Mouse (Mus musculus) hematopoietic multipotent progenitor cell, adult 10-12 weeks (in vitro differentiated cells): ENCODE data around the gene Olfr417. TPM values are rescaled to one million over a fixed set of nuclear protein-coding genes. Genes with fewer than 3 reads are reported as not detected.

Experiments
- polyA plus RNA-seq: library from polyadenylated mRNA; stranded (reverse); fragments of >175 nt; gene quantifications from 2 replicates; pipeline ENCODE4 v1.2.3, GENCODE M21; 2012; ENCODE audit warnings: low replicate concordance

Olfr417 gene
- polyA plus RNA-seq: not detected in 2 replicates

DNA sequence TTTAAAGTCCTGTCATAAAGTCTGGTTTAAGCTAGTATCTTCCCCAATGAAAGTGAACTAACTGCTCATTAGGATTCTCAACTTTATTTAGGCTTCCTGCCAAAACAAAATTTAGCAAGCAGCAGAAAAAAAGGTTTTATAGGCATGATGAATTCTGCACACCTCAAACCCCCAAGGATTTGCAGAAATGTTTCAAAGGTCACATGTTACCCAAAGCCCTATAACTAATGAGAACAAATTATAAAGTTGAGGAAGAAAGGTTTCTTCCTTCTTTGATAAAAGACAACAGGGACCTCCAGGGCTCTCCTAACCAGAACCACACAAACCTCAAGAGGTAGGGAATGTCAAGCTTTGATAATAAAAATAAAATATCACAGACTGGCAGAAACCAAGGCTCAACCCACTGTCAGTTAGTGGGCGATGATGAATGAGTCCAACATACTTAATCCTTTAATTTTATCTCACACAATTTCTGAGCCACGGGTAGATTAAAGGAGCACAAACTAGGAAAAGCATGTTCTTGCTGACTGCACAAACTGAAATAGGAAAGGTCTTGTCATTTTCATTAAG, at the start of gene Olfr417:
TSS of gene Olfr417 (plus strand) at position 241 of the 570 bp plus-strand sequence.

DNA sequence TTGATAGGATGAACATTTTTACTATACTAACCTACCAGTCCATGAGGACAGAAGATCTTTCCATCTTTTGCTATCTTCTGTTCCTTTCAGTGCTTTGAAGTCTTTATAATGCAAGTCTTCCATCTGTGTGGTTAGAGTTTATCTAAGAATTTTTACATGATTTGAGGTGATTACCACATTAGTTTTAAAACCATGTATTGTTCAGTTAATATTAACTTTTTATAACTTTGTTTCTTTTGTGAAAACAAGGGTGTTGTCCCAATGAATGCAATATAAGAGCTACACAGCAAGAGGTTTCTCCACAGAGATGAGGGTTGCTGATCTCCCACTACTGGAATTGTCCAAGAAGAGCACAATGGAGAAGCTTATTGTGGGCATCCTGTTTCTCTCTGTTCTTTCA, 34.7 kb upstream of the Olfr417 start, which contains the start of gene Mptx1:
TSS of gene Mptx1 (plus strand) at position 301 of the 400 bp plus-strand sequence.

DNA sequence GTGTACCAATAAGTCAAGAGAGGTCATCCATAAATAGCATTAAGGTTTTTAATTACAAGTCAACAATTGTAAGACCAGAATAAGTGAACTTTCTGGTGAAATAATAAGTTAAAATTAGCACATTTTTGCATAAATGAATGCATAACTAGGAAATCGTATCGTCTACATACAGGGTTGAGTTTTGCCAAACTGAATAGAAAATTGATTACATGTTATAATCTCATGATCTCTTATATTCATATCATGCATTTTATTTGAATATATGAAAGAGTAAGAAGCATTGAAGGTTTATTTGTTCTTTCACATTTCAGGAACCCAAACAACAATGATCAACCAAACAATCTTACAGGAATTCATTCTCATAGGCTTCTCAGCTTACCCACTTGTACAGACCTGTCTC, 25.8 kb downstream of the Olfr417 start, which contains the start of gene Olfr248:
TSS of gene Olfr248 (plus strand) at position 301 of the 400 bp plus-strand sequence.

DNA sequence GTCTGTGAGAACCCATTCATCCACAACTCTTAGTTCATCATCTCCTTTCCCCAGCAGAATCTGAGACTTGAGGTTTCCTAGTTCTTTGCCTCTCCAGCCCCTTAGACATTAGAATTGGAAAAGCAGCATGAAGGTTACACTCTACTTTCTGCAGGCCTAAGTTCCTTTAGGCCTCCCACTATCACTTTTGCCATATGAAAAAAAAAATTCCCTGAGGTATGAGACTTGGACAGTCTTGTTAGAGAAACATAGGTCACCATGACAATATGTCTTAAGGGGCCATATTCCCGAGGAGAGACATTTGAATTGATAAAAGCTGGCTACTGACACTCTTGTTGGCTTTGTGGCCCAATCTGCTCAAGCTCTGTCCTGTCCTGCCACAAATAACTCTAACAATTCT, 58.8 kb downstream of the Olfr417 start, which contains the start of gene Olfr414:
TSS of gene Olfr414 (plus strand) at position 301 of the 400 bp plus-strand sequence.

Other genes starting within 250 kb of the Olfr417 start
- not detected in 2 replicates for gene Olfr231, start 244.0 kb upstream of the Olfr417 start, polyA plus RNA-seq
- not detected in 2 replicates for gene Olfr424, start 233.6 kb upstream of the Olfr417 start, polyA plus RNA-seq
- not detected in 2 replicates for gene Olfr420, start 209.5 kb upstream of the Olfr417 start, polyA plus RNA-seq
- 0.08 and 3.7 TPM in 2 replicates for gene Spta1, start 192.3 kb upstream of the Olfr417 start, polyA plus RNA-seq
- gene Olfr419, start 113.1 kb upstream of the Olfr417 start, polyA plus RNA-seq: not detected in 2 replicates
- not detected in 2 replicates for gene Mptx1, start 34.6 kb upstream of the Olfr417 start, polyA plus RNA-seq
- gene Olfr248, start 25.9 kb downstream of the Olfr417 start, polyA plus RNA-seq: not detected in 2 replicates
- not detected in 2 replicates for gene Olfr414, start 58.9 kb downstream of the Olfr417 start, polyA plus RNA-seq
- gene Olfr220, start 77.0 kb downstream of the Olfr417 start, polyA plus RNA-seq: not detected in 2 replicates
- 0.02 and 0.03 TPM in 2 replicates for gene Fmn2, start 136.7 kb downstream of the Olfr417 start, polyA plus RNA-seq